Mouse (Mus musculus) right cerebral cortex, postnatal 4 days (tissue): ENCODE measurements around the gene Pan3.
A peak's percentile ranks its signal among the peaks of the same experiment; 100 is the strongest.

Source experiments
- DNase-seq: peaks from one replicate; pipeline ENCODE4 v3.0.0-alpha.2; 2022

Gene Pan3

DNA sequence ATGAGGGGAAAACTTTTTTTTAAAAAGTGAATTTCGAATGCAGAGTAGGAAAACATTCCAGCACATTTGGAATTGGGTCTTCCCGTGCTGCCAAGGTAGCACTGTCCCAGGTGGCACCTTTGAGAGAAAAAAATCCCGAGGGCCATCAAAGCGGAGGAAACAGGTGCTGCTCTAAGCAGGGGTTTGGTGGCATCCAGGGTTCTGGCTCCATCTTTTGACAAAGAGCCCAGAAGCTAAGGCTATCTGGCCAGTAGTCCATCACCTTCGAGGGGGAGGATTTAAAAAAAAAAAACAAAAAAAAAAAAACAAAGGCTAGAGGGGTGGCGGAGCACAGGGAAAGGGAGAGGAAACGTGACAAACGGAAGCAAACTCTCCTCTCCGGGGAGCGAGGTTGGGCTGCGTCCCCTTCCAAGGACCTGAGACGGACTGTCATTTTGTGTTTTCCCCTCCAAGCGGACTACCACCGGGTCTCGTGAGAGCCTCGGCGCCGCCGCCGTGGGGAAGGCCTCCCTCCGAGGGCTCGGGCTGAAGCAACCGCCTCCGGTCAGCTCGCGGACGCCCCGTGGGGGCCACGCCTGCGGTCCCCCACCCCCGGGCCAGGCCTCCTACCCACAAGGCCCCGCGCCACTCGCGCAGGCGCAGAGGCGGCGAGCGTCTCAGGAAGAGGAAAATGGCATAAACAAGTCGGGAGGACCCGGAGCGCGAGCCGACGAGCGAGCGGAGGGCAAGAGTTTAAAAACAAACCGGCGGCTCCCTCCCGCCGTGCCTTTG is at the start of gene Pan3:
TSS of gene Pan3 (plus strand) at position 627 of the 771 bp plus-strand sequence.
- peak; percentile 93 for DNase-seq

DNA sequence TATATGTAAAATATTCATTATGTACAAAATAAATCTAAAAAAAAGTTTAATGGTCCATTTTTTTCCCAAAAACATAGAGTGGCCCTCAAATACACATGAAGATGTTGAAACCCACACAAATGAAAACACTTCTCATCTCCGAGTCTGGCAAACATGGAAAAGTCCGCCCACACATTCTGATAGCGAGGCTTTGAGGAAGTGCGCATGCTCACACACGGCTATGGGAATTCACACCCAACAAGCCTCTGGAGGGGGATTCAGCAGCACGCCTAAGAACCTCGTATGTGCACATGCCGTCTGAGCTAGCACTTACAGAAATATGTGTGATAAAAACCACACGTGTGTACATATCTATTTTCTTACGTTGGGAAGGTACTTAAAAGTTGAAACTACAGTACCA is 48.6 kb upstream of the Pan3 start:
- no peak for DNase-seq

DNA sequence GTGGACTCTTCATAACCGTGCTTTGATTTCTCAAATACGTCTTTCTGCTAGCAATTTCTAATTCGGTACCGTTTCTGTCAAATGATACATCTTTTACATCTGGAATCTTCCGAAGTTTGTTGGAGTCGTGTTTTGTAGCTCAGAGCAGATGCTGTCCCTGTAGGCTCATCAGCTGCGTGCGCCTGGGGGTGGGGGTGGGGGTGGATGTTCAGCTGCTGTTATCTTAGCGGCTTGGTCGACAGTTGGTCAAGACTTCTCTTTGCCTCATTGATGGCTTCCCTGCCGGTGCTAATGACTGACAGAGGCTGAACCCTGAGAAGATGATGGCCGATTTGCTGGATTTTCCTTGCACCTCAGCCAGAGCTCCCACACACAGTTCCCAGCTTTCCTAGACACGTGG is 43.1 kb upstream of the Pan3 start:
- no peak for DNase-seq

DNA sequence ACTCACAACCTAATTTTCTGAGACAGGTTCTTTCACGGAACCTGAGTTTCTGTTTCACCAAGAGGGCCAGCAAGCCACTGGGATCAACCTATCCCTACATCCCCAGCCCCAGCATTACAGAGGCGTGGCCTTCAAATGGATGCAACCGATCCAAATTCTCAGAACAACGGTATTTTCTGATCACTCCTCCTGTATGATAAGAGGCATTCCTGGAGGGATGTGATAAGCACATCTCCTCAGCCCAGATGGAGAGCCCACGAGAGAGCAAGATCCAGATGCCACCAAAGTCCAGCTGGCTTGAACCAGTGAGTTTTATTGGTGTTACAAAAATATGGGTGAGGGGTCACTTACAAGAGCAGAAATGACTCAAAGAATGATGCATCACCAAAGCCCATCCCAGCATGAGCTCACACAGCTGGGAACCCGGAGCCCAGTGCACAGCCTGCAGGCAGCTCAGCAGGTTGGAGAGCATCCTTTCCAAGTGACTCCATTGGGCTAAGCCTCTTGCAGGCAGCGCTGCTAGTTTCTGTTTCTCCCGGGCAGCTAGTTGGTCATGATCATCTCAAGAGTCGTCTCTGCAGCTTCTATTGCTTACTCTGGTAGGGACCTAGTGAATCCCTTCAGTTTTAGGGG is 41.5 kb upstream of the Pan3 start:
- no peak for DNase-seq

DNA sequence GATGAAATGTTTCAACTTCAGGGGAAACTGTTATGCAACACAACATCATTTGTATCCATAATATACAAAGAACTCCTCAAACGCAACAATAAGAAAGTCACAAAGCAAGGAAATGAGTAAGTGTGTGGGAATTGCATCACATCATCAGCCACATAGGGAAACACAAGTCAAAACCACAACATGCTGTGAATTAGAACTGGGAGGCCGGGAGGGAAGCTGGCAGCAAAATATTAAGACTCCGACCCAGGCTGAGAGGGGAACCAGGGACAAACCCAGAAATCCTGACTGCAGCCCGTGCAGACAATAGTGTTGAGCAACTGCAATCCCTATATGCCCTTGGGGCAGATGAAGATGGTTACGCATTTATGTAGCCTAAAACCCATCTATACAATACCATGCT is 40.9 kb upstream of the Pan3 start:
- no peak for DNase-seq

DNA sequence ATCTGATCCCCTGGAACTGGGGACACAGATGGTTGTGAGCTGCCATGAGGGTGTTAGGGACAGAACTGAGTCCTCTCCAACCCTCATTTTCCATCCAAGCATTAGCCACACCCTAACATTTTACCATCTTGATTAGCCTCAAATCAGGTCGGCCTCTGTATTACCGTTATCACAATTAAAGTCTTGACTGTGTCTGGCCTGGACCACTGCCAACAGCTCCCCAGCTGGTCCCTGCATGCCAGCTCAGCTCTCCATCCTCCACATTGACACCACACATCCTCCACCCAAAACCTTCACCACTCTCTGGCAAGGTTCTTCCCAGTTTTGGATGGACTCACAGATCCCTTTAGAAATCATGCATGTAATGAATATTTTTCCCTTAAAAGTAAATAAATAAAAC is 39.2 kb upstream of the Pan3 start:
- DNase-seq, result no peak

DNA sequence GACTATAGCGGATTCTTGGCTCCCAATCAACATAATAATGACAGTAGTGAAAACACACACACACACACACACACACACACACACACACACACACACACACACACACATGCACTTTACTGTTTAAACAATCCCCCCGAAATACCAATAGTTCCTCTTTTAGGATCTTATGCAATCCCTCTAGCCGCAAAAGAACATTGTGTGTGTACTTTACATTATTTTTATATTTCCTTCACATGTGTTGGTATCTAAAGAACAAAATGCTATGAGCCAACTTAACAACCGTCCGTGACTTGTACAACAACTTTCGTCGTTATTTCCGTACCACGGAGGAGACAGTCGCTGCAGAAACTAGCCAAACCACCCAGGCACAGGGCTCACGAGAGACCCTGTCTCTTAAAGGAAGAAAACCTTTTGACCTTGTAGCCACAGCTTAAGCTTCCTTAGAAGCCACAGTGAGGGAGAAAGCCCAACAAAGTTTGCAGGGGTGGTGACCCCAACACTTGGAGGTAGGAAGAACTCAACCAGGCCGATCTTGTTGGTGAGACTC is 37.2 kb upstream of the Pan3 start:
- DNase-seq, result no peak

DNA sequence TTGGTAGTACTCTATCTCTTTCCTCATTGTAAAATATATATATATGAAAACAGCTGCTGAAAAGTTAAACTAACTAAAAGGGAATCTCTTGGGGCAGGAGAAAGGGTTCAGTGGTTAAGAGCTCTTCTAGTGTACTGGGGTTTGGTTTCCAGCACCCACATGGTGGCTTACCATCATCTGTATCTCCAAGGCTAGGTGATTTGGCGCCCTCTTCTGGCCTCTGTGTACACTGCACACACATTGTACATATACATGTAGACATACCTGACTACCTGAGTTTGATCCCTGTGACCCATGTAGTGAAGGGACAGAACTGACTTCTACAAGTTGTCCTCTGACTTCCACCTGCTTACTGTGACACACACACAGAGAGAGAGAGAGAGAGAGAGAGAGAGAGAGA is 34.9 kb upstream of the Pan3 start:
- DNase-seq, result no peak

DNA sequence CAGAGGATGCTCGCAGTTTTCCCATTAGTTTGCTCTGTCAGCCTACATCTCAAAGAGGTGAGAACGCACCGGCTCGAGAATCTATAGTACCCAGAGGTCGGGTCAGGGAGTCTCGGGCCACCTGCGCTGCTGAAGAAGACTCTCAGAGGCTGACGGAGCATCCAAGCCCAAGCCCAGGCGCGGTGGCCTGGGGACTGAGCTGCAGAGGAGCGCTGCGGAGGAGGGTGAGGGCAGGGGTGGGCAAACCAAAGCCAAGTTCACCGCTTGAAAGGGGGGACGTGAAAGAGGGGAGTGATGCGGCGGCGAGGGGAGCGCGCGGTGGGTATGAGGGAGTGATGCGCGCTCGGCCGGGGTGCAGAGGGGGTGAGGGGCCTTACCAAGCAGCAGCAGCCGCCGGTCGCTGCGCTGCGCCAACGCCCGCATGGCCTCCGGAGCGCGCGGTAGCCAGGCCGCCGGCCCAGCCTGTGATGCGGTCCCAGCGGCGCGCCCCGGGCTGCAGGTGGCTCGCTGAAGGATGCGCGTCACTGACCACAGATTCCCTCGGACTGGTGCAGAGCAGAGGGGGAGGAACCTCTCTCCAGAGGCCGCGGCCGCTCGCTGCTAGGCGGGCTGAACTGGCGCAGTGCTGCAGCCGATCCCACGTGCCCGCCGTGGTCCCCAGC is 30.0 kb upstream of the Pan3 start, which contains the start of gene Flt3:
TSS of gene Flt3 (minus strand) at position 647 of the 662 bp plus-strand sequence.
- DNase-seq, result peak; percentile 24

DNA sequence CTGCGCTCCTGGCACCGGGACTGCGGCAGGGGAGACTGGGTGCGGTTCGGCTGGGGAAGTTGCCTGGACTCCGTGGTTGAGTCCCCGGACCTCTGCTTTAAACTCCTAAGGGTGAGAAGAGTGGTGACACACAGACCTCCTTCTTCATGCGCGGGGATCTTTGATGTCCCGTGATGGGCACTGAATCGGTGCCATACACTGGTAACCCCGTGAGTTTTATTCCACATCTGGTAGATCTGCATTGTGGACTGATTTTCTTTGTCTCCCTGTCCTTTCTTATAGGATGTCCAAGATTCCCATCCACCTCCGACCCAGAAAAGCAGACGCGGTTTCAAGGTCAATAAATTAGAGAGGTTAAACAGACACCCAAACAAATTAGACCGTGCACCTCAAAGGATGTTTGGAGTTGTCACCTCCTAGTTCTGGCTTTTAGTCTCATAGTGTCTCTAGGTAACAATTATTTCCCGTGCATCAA is 29.4 kb upstream of the Pan3 start:
- DNase-seq, result no peak

DNA sequence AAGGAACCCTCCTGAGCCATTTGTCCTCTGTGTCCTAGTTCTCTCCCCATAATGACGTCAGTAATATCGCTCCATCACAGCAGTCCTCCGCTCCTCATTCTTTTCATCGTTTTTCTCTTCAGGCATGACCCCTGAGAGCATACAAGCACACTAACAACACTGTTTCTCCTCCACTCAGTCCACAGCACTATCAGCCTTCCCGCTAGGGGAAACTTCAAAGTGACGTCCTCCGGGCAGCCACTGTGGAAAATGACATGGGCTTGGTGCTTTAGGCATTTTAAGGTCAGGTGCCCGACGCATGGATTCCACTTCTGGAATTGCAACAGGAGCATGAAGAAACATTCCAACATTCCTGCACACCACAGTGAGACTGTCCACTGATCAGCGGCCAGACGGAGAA is 28.9 kb upstream of the Pan3 start:
- DNase-seq, result no peak

DNA sequence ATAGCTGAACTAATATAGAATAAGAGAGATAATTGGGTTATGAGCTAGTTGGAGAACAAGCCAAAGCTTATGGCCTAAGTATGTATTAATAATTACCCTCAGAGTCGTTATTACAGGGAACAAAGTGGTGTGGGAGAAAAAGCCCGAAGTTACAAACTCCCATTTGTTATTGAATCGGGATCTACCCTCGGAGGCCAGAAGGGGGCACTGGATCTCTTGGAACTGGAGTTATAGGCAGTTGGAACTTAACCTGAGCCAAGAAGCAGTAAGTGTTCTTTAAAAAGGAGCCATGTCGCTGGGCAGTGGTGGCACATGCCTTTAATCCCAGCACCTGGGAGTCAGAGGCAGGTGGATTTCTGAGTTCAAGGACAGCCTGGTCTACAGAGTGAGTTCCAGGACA is 27.5 kb upstream of the Pan3 start:
- peak; percentile 66 for DNase-seq

DNA sequence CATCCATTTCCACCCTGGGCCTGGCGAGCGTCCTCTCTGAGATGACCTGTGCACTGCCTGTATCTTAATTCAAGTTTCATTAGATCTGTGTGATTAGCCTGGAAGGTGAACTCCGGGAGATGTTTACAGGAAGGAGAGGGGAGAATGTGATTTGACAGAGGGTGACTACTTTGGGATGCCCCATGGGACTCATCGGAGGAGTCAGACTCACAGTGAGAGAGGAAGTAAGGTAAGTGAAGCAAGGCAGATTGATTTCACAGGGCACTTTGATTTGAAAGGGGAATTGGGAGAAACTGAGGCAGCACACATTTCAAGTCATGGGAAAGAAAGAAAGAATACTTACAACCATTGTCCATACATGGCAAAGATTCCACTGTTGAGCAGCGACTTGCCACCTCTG is 23.8 kb upstream of the Pan3 start:
- no peak for DNase-seq

DNA sequence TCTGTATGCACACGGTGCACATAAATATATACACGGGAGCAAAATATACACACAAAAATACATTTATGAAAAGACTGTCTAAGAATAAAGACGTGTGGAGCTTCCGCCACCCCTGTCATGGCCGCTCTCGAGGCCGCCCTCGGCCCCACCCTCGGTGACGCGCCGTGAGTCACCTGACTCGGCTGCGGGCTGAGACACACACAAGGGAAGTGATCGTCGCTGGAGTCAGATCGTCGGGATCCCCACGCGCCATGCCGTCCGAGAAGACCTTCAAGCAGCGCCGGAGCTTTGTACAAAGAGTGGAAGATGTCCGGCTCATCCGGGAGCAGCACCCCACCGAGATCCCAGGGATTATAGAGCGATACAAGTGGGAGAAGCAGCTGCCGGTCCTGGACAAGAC is 21.2 kb upstream of the Pan3 start:
- DNase-seq, result no peak

DNA sequence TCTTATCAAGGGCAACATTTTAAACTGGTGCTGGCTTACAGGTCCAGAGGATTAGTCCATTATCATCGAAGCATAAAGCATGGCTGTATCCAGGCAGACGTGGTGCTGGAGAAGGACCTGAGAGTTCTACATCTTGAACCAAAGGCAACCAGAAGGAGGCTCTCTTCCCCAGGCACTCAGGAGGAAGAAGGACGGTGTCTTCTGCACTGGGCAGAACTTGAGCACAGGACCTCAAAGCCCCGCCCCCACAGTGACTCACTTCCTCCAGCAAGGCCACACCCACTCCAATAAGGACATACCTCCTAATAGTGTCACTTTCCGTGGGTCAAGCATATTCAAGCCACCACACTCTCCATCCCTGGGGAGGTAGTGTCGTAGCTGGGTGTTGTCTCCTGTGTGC is 19.4 kb upstream of the Pan3 start:
- DNase-seq, result no peak

DNA sequence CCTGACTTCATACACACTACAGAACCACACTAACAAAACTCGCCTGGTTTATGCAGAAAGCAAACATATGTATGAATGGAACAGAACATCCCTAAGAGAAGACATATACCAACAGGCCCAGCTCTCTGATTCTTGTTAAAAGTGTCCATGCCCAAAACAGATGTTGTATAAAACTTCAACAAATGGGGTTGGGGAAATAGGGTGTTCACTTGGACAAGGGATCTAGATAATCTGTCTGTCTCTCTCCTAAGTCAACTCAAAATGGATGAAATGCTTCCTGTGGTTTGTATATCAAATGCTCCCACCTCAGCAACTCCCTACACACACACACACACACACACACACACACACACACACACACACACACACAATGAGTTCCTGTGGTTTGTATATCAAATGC is 12.0 kb upstream of the Pan3 start:
- no peak for DNase-seq

DNA sequence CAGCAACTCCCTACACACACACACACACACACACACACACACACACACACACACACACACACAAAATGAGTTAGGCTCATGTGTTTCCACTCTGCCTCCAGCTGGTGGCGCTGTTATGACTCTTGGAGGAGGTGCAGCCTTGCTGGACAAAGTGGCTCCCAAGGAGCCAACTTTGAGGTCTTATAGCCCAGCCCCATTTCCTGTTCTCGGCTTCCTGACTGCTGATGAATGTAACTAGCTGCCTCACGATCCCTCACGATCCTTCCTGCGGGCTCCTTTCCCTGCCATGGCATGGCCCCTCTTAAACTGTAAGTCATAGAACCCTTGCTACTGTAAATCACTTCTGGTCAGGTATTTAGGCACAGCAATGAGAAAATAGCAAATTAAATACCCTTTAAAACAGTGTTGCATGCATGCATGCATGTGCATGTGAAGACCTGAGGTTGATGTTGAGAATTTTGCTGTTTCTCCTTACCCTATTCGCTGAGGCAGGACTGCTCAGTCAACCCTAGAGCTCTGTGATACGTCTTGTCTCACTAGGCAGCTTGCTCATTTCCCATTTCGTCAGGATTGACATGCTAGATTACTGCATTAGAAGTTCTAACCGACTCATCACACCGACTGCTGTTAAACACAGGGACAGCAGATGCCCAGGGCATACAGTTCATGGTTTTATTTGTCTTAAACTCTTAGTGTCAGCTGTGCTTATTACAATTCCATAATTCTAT is 11.4 kb upstream of the Pan3 start:
- peak; percentile 15 for DNase-seq

DNA sequence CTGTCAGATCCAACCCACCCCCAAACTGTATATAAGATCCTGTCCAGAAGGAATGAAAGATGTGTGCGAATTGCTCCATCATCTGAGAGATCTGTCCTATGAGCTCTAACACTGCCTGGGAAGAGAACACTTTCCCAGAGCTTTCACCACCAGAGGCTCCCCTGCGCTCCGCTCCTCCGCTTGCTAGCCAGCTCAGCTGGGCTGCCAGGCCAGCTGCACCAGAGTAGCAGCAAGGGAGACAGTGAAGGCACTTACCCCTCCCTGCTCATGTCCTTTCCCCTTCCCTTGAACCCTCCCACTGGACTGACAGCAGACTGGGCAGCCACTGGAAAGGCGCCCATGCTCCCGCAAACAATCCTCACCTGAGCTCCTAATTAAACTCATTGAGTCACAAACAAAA is 6.3 kb upstream of the Pan3 start:
- DNase-seq, result no peak

DNA sequence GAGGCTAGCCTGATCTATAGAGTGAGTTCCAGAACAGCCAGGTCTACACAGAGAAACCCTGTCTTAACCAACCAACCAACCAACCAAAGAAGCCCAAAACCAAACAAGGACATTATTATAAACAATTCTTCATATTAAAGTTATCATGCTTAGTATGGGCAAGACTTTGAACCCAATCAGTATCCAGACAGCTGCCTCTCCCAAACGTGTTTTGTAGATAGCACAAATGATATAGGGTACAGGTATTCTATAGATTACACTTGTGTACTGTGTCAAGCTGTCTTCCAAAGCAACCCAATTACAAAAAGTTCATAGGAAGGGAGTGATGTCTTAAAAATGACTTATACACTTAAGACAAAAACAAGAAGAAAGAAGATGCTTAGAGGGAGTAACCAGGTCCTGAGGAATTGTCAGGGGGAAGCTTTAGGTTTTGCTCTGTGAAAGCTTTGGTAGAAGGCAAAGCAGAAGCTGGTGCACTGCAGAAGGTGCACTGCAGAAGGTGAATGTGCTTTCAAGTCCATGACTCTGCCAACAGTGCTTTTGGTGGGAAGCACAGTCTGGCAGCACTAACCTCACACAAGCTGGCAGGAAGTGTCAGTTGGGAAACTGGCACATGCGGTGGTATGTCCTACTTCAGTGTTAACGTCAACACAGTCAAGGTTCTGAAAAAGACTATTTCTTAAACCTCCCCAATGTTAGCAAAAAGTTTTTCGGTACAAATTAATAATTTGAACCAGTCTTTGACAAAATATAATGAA is 3.7 kb upstream of the Pan3 start:
- no peak for DNase-seq

DNA sequence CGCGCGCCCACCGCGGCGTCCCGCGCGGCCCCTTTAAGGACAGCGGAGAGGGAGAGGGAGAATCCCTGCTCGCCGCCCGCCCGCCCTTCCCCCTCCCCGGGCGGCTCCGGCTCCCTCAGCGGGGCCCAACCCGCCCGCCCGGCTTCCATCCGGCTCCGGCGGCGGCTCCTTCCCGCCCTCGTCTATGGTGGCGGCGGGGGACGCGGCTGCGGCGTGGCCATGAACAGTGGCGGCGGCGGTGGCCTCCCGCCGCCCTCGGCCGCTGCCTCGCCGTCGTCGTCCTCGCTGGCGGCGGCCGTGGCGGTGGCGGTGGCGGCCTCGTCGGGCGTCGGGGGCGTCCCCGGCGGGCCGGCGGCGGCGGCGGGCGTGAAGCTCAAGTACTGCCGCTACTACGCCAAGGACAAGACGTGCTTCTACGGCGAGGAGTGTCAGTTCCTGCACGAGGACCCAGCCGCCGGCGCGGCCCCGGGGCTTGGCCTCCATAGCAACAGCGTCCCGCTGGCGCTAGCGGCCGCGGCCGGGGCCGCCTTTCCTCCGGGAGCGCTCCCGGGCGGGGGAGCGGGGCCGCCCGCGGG is 487 bp downstream of the Pan3 start:
- peak; percentile 47 for DNase-seq

DNA sequence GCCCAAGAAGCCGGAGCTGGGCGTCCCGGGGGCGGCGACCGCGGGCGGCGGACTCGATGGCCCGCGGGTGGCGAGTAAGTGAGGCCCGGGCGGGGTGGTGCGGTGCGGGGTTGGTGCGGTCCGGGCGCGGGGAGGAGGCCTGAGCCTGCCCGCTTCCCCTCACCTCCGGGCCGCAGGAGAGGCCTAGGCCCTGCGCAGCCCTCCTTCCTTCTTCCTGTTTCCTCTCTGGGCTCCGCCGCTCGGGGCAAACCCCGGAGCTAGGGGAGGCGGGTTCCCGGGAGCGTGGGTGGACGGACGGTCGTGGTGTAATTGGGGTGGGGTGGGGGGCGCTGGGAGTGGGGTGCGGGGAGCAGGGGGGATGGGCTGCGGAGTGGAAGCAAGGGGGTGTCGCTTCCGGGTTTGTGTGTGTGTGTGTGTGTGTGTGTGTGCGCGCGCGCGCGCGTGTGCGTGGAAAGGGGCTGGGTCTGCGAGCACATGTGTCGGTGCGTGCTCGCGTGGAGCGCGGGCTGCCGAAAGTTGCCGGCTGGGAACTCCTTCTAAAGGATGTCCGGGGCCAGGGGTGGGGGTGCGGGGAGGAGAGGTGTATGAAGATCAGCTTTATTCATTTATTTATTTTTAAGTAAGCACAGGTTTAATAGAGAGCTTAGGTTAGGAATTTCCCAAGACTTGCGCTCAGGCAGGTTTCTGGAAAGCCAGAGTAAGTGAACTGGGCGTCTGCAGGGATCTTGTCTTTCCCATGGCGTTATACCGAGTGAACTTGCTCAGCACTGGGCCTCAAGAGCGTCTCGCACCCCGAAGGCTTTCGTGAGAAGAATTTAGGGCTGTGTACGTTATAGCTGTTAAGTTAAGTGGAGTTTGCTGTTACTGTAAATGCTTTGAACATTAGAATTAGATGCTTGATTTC is 1.2 kb downstream of the Pan3 start:
- peak; percentile 82 for DNase-seq
